Mouse (Mus musculus) liver, adult (tissue): Measurements from ENCODE around the gene Hdac8.

Experiments used
- GATA4 ChIP-seq: IDR thresholded peaks from 2 replicates; pipeline ENCODE4 v1.6.1; 2014; ENCODE audit warnings: mild to moderate bottlenecking, low read length; ENCODE audit not compliant: insufficient replicate concordance

Hdac8 gene

DNA sequence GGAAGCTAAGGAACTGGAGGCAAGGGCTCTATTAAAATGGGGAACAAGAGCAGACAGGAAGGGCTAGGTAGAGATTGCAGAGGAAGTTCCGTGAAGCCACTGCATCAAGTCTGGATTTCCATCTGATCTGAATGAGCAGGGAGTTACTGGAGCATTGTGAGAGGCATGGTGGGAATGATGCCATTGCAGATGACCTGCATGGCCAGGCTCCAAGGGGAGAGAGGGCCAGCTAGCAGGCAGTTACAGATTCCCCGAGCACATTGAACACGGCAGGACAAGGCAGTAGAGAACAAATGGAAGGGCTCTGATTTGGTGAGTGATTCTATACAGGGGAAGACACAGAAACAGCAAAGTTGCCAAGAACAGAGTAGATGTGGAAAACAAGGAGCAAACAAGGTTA is 138.6 kb downstream of the Hdac8 start:
- no peak for TF ChIP-seq GATA4

GRCm38 (mm10) chrX:102362244-102362643 is 142.9 kb downstream of the Hdac8 start:
- no peak for TF ChIP-seq GATA4

DNA sequence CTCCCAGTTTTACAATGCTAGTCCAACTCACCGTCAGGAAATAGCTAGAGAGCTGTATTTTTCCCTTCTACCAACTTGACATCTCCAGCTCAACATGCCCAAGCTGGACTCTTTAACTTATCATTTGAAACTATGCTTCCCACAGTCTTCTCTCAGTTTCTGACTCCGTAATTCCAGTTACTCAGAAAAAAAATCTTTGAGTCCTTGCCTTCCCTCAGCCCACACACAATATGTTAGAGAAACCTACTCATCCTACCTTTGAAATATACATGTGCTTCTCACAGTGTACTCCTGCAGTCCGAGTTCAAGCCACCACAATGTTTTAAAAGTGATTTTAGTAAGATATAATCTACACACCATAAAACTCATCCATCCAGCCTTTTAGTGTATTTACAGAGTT is 151.7 kb downstream of the Hdac8 start:
- no peak for TF ChIP-seq GATA4

GRCm38 (mm10) chrX:102349843-102350731 is 155.1 kb downstream of the Hdac8 start:
- no peak for TF ChIP-seq GATA4

DNA sequence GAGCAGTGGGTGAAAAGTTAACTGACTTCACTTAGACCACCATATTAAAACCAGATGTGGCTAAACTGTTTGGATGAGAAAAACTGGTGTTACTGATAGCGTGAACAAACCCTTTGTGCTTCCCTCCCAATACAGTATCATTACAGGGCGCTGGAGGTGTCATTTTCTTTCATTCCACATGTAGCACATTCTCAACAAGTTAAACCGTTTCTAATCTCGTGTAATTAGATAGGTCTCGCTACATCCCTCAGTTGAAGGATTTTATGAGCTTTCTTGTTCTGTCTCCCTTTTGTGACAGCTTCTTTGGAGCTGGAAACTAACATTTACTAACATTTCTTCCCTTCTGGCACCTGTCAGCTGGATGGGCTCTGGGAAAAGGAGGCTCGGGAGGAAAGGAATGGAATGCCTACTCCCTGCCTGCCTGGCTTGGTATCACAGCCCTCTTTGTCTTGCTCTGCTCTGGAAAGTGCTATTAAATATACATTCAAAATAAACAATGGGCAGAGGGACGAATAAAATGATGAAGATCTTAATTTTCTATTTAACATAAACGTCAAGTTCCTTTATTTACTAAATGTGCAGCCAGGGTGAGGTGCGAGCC is 156.2 kb downstream of the Hdac8 start:
- no peak for TF ChIP-seq GATA4

- no peak for TF ChIP-seq GATA4
These were observed 163.5 kb downstream of the Hdac8 start for GRCm38 (mm10) chrX:102341688-102342087.

- no peak for TF ChIP-seq GATA4
These were observed 165.6 kb downstream of the Hdac8 start for GRCm38 (mm10) chrX:102339396-102340155.

GRCm38 (mm10) chrX:102319696-102320095 is 185.5 kb downstream of the Hdac8 start:
- no peak for TF ChIP-seq GATA4

- no peak for TF ChIP-seq GATA4
These were observed 185.9 kb downstream of the Hdac8 start for GRCm38 (mm10) chrX:102319252-102319651.

DNA sequence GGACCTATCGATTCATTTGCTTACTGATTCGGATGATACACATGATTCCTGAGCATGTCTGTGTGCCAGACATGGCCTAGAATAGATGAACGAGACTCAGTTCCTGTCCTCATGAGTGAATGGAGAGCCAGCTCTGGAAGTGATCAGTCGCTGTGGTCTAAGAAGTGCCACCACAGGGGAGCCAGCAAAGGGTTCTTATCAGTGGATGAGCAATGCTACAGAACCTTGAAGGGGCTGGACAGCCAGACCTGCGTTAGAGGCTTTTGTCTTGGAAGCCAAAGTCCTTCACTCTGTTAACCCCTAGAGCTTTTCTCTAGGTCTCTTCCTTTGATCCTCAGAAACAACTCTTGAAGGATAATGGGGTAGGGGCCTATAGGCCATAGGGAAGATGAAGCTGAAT is 186.4 kb downstream of the Hdac8 start:
- TF ChIP-seq GATA4: no peak

- TF ChIP-seq GATA4: no peak
These were observed 194.0 kb downstream of the Hdac8 start for GRCm38 (mm10) chrX:102311119-102311518.

GRCm38 (mm10) chrX:102307511-102307910 is 197.6 kb downstream of the Hdac8 start:
- no peak for TF ChIP-seq GATA4

DNA sequence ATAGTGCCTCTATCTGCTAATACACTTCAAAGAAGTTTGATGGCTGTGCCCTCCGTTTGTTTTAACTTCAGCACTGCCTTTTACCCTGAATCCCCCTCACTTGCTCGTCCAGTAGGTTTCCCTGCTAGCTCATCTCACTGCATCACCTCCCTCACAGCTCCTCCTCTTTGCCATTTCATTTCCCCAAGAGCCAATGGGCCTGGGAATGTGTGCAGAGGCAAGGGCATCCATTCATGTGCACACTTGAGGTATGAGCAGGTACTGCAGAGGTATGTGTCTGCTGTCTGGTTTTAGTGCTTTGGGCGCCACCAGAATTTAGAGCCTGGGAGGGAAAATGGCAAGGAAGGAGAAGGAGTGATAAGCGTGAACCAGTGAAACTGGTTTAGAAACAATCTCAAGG is 199.4 kb downstream of the Hdac8 start:
- no peak for TF ChIP-seq GATA4

DNA sequence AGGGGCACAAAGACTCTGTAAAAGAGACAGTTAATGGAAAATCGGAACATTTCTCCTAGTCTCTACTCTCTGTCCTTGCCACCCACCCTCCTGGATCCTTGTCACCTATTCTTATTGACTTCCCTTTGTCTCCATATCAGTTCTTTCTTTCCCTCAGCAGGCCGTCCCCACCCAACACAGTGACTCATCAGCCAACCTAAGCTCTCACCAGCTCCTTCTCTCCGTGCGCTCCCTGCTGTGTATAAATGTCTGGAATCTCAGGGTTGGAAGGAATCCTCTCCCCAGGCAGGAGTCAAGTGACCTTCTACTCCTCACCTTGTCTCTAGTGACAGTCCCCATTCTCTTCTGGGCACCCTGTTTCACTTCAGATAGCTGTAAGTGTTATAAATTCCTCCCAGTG is 200.2 kb downstream of the Hdac8 start:
- no peak for TF ChIP-seq GATA4

- no peak for TF ChIP-seq GATA4
These were observed 202.7 kb downstream of the Hdac8 start for GRCm38 (mm10) chrX:102302476-102302875.

DNA sequence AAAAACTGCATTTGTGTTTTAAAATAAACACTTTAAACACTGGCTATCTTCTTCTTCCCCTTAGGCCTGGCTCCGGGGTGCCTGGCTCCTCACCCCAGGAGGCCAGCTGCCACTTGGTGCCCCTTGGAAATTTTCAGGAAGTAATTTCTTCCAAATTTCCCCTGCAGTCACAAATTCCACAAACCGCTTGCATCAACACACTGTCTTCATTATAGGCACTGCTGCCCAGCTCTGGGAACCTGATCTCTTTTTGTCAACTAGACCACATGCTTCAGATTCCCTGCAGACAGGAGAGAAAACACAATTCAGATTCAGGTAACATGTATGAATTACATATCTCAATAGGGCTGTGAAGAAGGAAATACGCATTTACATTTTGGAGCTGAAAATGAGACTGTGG is 220.3 kb downstream of the Hdac8 start:
- no peak for TF ChIP-seq GATA4

- no peak for TF ChIP-seq GATA4
These were observed 242.4 kb downstream of the Hdac8 start for GRCm38 (mm10) chrX:102262620-102263345.
